Mouse (Mus musculus): ENCODE results near the gene Gusb.

Gene Gusb

DNA sequence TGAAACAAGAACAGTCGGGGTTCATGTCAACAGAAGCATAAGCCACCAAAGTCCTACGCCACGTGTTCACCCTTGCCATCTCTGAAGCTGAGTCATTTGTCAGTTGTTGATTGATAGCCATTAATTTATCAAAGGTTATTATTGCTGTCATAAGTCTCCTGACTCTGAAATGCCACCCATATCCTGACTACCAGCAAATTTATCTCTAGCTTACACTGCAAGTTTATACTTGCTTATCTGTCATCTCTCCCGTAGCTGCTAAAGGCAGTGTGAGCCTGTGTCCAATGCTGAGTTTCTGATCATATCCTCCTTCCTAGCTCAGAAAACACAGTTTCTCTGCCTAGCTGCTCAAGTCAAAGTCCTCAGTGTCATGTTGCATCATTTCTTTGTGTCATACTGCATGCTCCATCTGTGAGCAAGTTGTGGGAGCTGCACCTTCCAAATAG is 28.0 kb downstream of the Gusb start:
- peak in 1 of 2 experiments; percentile 27 for DNase-seq (ENCODE audit: low spot score in 2 of 2)

DNA sequence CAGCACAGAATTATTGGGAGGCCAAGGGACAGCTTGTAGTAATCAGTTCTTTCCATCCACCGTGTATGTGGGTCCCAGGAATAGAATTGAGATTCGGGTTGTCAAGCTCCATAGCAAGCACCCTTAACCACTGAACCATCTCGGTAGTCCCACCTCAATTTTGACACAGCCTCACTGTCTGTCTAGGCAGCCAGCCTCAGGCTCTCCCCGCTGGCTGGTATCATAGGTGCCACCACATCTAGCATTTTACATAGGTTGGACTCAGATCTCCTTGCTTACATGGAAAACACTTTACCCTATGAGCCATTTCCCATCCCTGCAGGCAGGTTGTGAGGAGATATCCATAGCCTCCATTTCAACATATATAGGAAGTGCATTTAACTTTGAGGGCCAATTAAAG is 28.5 kb downstream of the Gusb start:
- no peak for DNase-seq (ENCODE audit: low spot score in 2 of 2)

DNA sequence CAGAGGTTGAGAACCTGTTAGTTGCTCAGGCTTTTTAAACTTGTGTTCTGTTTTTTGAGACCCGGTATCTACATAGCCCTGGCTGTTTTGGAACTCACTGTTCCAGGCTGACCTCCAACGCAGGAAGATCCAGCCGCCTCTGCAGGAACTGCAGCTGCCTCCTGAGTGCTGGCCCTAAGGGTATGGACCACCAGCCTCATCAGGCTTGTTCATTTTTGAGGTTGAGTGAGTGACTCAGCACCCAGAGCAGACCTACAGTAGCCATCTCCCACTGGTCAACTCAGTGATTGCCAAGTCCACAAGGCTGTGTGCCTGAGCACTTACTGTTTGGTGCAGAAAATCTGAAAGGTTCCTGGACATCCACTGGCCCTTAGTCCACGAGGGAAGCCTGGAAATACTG is 31.4 kb downstream of the Gusb start:
- DNase-seq (ENCODE audit: low spot score in 2 of 2): no peak

DNA sequence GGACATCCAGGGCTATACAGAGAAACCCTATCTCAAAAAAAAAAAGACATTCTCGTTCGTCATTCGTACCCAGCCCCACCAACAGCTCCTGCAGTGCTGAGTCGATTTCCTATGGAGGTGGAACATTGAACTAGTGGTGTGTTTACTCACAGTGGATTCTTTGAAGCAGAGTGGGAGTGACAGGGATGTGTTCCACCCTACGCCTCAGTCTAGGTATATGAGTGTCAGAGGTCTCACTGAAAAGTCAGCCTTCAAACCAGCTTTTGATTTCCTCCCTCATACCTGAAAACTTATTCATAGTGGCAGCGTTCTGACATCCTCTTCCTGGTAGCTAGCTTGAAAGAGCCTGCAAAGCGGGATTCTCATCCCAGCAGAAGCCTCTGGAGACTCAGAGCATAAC is 34.4 kb downstream of the Gusb start:
- no peak for DNase-seq (ENCODE audit: low spot score in 2 of 2)

DNA sequence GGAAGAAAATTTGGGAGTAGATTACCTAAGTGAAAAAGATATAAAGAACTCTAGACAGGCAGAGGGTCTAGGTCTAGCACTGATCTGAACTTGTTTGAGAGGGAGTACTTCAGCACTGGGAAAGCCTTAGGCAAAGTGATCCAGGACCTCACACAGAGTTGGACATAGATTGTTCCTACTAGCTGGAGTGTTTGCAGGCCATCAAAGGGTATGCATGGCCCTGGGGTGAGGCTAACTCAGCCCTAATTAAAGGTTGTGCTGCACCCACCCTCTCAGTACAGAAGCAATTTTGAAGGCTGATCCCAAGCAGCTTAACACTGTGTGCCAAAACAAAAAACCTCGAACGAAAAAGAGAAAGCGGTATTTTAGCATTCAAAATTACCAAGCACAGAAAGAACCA is 36.4 kb downstream of the Gusb start:
- DNase-seq (ENCODE audit: low spot score in 2 of 2): no peak

DNA sequence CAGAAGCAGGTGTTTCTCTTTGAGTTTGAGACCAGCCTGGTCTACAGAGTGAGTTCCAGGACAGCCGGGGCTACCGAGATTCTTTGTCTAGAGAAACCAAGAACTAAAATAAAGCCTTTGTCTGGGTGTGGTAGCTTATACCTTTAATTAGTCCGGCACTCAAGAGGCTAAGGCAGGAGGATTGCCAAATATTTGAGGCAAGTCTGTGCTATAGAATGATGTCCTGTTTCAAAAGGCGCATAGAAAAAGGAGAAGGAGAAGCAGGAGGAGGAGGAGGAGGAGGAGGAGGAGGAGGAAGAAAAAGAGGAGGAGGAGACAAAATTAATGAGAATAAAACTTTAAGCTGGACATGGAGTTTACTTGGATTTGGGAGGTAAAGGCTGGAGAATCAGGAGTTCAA is 39.6 kb downstream of the Gusb start:
- DNase-seq (ENCODE audit: low spot score in 2 of 2): no peak

DNA sequence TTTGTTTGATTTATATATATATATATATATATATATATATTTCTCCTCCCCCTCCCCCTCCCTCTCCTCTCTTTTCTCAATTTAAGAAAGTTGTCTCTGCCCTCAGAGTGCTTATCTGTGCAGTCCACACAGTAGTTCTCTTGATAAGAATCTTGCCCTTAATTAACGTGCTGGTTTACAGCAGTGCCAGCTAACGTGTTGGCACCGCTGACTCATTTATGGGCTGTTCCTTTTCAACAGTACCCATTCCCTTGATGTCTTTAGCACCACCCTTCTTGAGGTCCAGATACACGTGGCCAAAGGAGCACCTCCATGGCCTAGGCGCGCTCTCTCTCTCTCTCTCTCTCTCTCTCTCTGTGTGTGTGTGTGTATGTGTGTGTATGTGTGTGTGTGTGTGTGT is 47.1 kb downstream of the Gusb start:
- peak; percentile 27 to 55 for DNase-seq (ENCODE audit: low spot score in 2 of 2)

DNA sequence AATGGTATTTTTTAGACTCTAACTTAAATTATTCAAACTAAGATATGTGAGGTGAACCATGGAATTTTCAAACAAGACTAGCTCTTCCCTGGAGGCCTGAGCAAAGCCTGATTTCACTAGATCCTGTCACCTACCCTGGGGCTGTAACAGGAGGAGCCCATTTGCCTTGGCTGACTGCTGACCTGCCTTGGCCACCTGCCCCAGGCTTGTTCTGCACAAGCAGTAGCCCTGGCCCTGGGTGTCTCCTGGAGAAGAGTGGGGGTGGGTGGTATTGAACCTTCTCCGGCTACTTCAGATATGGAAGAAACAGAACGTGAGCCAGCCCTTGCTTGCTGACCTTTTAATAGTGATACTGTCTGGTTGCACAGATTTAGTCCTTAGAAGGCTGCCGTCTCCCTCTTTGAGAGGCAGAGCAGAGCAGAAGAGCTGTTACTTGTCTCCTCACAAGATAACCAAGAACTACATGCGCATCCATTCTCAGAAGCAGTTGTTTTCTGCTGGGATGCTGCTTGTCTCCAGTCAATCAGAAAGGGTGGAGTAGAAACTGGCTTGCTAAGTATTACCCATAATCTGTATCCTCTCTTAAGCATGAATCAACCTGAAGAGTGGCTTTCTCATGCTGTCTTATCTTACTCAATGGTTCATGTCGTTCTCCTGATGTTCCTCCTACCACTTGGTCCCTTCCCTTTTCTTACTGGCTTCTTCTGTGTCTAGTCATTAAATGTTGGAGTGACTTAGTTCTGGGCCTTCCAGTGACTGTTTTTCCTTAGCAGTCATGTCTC is 48.2 kb downstream of the Gusb start:
- DNase-seq (ENCODE audit: low spot score in 2 of 2): no peak

DNA sequence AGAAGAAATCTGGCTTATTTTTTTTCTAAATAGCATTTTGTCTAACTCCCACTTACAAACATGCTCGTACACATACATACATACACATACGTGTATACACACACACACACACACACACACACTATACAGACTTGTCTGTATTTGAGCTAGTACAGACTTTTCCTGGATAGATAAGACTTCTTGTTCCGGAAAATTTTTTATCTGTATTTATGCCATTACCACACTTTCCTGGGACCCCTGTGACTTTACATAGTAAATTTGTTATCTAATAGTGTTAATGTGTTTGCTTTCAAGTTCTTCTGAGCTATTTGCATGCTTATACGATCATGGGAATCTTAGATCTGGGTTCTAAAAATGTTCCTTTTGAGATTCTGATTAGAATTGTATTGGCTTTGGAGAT is 50.7 kb downstream of the Gusb start:
- DNase-seq (ENCODE audit: low spot score in 2 of 2): no peak

DNA sequence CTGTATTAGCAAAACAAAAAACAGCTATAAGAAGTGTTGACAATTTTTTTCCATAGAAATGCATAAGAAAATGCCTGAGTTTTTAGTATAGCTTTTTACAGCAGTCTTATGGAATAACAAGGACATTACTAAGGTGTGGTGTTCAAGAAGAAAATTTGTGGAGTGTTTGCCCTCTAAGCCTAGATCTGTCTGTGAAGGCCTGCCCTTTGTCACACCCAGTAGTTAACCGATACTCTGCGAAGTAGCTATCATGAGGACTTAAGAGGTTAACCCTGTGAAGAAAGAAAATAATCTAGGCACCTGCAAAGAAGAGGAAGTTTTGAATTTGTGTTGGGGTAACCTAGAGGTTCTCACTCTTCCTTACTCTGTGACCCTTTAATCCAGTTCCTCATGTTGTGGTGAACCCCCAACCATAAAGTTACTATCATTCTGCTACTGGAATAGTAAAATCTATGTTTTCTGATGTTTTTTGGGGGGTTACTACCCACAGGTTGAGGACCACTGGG is 55.3 kb downstream of the Gusb start:
- DNase-seq (ENCODE audit: low spot score in 2 of 2): no peak

DNA sequence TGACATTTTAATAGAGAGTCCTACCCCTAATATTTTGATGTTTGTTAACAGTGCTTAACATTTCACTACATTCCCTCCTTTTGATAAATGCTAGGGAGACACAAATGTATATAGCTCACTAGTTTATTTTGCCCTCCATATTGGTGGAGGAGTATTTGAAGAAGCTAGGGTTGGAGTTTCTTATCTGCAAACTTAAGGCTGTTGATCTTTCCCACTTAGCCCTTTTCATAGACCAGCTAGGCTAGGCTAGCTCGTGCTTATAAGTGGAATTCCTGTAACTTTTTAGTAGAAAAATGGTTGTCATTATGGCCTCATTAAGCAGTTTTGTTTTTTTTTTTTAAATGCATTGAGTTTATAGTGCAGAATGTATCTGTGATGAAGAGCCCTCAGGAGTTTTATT is 59.4 kb downstream of the Gusb start:
- DNase-seq (ENCODE audit: low spot score in 2 of 2): no peak

DNA sequence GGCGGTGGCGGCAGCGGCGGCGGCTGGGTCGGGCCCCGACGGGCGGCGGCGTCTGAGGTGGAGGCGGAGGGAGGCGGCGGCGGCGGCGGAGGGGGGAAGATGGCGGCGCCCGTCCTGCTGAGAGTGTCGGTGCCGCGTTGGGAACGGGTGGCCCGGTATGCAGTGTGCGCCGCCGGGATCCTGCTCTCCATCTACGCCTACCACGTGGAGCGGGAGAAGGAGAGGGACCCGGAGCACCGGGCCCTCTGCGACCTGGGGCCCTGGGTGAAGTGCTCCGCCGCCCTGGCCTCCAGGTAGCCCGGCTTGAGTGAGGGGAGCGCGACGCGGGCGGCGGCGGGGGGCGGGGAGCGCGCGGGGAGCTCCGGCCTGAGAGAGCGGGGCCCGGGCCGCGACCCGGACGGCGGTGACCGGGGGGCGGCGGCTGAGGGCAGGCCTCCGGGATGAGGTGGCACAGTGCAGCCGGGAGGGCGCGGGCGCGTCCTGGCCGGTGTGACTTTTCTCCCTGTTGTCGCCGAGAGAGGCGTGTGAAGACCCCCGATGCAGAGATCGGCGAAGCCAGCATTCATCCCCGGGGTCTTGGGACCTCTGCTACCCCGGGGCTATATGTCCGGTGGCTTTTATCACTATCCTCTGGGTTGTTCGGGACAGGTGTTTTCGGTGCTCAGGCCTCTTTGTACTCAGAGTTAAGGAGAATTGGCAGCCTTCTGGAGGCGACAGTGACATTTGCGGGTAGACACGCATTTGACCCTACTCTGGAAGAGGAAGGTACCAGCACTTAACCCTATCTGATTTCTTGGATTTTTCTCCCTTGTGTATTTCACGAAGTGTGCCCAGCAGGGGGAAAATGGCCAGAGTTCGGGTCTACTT is 60.5 kb downstream of the Gusb start:
- DNase-seq (ENCODE audit: low spot score in 2 of 2): peak; percentile 13 to 40

DNA sequence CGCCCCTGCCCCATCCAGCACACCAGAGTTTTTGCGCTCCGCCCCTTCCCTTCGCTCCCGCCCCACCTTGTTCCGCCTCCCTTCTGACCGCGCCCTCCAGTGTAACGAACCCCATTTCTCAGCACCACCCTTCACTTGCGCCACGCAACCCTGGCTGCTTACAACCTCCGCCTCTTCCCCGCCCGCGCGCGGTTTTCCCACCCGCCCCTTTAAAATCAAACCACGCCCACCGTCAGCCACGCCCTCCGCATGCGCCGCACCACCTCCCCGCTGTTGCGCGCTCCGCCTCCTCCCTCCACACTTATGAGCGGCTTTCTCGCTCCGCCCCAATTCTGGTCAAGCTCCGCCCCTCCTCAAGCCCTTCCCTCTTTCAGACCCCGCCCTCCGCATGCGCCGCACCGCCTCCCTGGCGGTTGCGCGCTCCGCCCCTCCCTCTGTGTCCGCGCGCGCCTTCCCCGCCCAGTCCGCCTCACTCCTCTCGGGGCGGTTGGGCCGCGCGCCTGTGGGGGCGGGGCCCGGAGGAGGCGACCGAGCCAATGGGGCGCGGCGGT is 61.3 kb downstream of the Gusb start, which contains the start of gene Vkorc1l1:
TSS of gene Vkorc1l1 (plus strand) at position 476 of the 551 bp plus-strand sequence.
- peak; percentile 97 to 98 for DNase-seq (ENCODE audit: low spot score in 2 of 2)

DNA sequence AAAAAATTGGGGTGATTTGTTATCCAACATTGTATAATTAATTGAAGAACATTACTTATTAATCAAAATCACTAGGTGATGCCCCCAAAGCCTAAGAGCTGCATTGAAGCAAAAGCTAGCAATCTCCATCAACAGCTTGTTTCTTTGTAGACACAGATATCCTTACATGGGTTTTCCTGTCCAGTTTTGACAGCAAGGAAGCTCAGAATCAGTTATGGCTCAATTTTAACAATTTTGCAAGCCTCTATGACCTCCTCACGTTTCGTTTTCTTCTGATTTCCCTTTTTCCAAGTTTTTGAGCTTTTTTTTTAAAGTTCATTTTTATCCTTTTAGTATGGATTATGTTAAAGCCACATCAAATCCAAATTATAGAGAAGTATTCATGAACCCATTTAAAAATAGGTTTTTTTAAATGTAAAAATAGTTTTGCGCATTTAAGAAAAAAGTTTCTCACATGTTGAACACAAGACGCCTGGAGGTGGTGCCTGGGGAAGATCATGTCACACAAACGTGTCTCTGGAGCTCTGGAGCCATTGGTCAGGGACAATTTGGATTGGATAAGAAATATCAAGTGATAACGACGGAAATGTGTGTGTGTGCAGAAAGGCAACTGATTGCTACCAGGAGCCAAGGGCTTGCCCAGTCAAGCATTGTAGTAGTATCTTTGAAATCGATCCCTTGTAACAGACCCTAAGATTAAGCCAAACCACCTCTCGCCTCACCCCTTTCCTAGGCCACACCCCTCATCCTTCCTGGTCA is 61.9 kb downstream of the Gusb start:
- DNase-seq (ENCODE audit: low spot score in 2 of 2): no peak

DNA sequence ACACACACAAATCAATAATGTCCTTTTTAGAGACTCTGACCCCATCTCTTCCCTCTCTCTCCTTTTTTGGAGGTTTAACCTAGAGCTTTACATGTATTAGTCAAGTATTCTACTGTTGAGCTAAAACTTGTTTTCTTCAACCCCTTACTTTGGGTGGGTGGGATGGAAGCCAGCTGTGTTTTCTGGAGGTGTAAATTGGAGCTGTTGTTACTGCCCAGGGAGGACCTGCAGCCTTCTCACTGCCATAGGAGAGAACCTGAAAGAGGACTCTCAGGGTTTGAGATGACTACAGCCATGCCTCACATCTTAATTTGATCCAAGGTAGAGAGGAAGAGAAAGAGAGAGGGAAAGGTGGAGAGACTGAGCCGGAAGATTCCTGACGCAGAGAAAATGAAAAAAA is 62.6 kb downstream of the Gusb start:
- no peak for DNase-seq (ENCODE audit: low spot score in 2 of 2)

All from spleen, postnatal 36 days (tissue).